Mouse (Mus musculus) naive thymus-derived CD4-positive, alpha-beta T cell, adult 2 months (primary cell): ENCODE results near the gene Rbfox3.
A peak's percentile ranks its signal among the peaks of the same experiment; 100 is the strongest.

Experiments used
- DNase-seq: peaks from one replicate; pipeline ENCODE4 v3.0.0-alpha.2; 2011; ENCODE audit warnings: low read depth

Gene Rbfox3

GRCm38 (mm10) chr11:118605570-118605969 is 305.8 kb downstream of the Rbfox3 start:
- no peak for DNase-seq

GRCm38 (mm10) chr11:118604206-118604605 is 307.2 kb downstream of the Rbfox3 start:
- no peak for DNase-seq

- DNase-seq: no peak
Observed at GRCm38 (mm10) chr11:118603126-118603525, 308.3 kb downstream of the Rbfox3 start.

- DNase-seq: no peak
Observed at GRCm38 (mm10) chr11:118601484-118601883, 309.9 kb downstream of the Rbfox3 start.

GRCm38 (mm10) chr11:118600168-118600567 is 311.2 kb downstream of the Rbfox3 start:
- no peak for DNase-seq

- DNase-seq: no peak
Observed at GRCm38 (mm10) chr11:118598726-118599125, 312.7 kb downstream of the Rbfox3 start.

GRCm38 (mm10) chr11:118584826-118585225 is 326.6 kb downstream of the Rbfox3 start:
- peak; percentile 64 for DNase-seq

- DNase-seq: no peak
Observed at GRCm38 (mm10) chr11:118583989-118584388, 327.4 kb downstream of the Rbfox3 start.

- DNase-seq: no peak
Observed at GRCm38 (mm10) chr11:118583573-118583972, 327.8 kb downstream of the Rbfox3 start.

- DNase-seq: no peak
Observed at GRCm38 (mm10) chr11:118581019-118581418, 330.4 kb downstream of the Rbfox3 start.

GRCm38 (mm10) chr11:118579622-118580021 is 331.8 kb downstream of the Rbfox3 start:
- DNase-seq: no peak

- no peak for DNase-seq
Observed at GRCm38 (mm10) chr11:118577271-118577670, 334.1 kb downstream of the Rbfox3 start.

- DNase-seq: no peak
Observed at GRCm38 (mm10) chr11:118576611-118577010, 334.8 kb downstream of the Rbfox3 start.

GRCm38 (mm10) chr11:118574418-118574817 is 337.0 kb downstream of the Rbfox3 start:
- DNase-seq: no peak

GRCm38 (mm10) chr11:118573569-118573968 is 337.8 kb downstream of the Rbfox3 start:
- DNase-seq: peak; percentile 31

GRCm38 (mm10) chr11:118573000-118573399 is 338.4 kb downstream of the Rbfox3 start:
- DNase-seq: no peak

- no peak for DNase-seq
Observed at GRCm38 (mm10) chr11:118570164-118570563, 341.2 kb downstream of the Rbfox3 start.

GRCm38 (mm10) chr11:118569571-118570062 is 341.8 kb downstream of the Rbfox3 start:
- no peak for DNase-seq

GRCm38 (mm10) chr11:118563877-118564276 is 347.5 kb downstream of the Rbfox3 start:
- DNase-seq: no peak

GRCm38 (mm10) chr11:118562847-118563246 is 348.6 kb downstream of the Rbfox3 start:
- no peak for DNase-seq

- no peak for DNase-seq
Observed at GRCm38 (mm10) chr11:118558193-118558592, 353.2 kb downstream of the Rbfox3 start.

- no peak for DNase-seq
Observed at GRCm38 (mm10) chr11:118555631-118556030, 355.8 kb downstream of the Rbfox3 start.

- no peak for DNase-seq
Observed at GRCm38 (mm10) chr11:118554542-118554941, 356.9 kb downstream of the Rbfox3 start.

GRCm38 (mm10) chr11:118553926-118554325 is 357.5 kb downstream of the Rbfox3 start:
- DNase-seq: no peak

- no peak for DNase-seq
Observed at GRCm38 (mm10) chr11:118553001-118553400, 358.4 kb downstream of the Rbfox3 start.
